Mouse (Mus musculus) WW6 (cell line): Measurements from ENCODE around the gene Trpv3.
"Not testable (repeated sequence)": the region's sequence is repeated elsewhere in the genome, so short reads cannot be mapped to it uniquely, and the experiment has no call there.

Experiments used
- DNase-seq: peaks from one replicate; pipeline ENCODE4 v3.0.0-alpha.2; 2013; ENCODE audit warnings: low read depth, low spot score

Gene Trpv3

DNA sequence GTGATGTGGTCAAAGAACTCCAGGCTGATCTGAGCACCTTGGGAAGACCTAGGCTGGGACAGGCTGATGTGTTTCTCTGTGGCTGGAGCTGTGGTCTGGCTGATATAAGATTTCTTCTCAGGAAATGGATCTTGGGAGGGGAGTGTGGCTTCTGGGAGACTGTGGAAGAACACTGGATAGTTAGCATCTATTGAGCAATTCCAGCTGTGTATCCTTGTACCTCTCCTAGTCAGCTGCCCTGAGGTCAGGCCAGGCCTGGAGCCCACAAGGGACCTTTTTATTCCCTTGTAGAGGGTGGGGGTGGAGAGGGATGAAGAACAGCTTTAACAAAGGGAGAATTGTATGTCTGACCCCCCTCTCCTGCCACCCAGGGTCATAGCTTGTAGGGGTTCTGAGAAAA, 17.2 kb downstream of the Trpv3 start:
- DNase-seq, result no peak

GRCm38 (mm10) chr11:73289621-73290020, 22.4 kb downstream of the Trpv3 start:
- DNase-seq, result no peak

GRCm38 (mm10) chr11:73303123-73303522, 35.9 kb downstream of the Trpv3 start:
- DNase-seq, result no peak

GRCm38 (mm10) chr11:73315961-73316360, 48.8 kb downstream of the Trpv3 start:
- DNase-seq, result no peak

GRCm38 (mm10) chr11:73318581-73318980, 51.4 kb downstream of the Trpv3 start:
- peak; percentile 40 for DNase-seq

GRCm38 (mm10) chr11:73321064-73321463, 53.9 kb downstream of the Trpv3 start:
- not testable (repeated sequence) for DNase-seq

GRCm38 (mm10) chr11:73323906-73324830, 57.0 kb downstream of the Trpv3 start:
- DNase-seq, result no peak

- DNase-seq, result no peak
Observed at GRCm38 (mm10) chr11:73326485-73326886, 59.3 kb downstream of the Trpv3 start.

DNA sequence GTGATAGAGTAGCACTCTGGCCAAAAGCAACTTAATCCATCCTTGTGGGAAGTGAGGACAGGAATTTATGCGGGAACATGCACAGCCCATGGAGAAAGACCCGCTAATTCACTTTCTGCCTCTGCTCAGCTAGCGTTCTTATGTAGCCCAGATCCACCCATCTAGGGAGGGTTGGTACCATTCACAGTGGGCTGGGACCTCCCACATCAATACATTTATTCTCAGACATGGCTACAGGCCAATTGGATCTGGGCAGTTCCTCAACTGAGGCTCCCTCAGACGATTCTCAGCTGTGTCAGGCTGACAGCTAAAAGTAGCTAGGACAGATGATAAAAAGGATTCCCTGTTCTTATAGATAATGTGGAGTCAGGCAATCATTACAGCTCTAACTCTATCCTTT, 60.2 kb downstream of the Trpv3 start:
- DNase-seq, result no peak

GRCm38 (mm10) chr11:73329442-73329841, 62.3 kb downstream of the Trpv3 start, which contains the start of the genes Aspa, Gm49340 and Spata22:
Gene Aspa (minus strand): TSS chr11:73329596.
Gene Gm49340 (plus strand): TSS chr11:73329741.
Gene Spata22 (plus strand): TSS chr11:73329741.
- peak; percentile 57 for DNase-seq

DNA sequence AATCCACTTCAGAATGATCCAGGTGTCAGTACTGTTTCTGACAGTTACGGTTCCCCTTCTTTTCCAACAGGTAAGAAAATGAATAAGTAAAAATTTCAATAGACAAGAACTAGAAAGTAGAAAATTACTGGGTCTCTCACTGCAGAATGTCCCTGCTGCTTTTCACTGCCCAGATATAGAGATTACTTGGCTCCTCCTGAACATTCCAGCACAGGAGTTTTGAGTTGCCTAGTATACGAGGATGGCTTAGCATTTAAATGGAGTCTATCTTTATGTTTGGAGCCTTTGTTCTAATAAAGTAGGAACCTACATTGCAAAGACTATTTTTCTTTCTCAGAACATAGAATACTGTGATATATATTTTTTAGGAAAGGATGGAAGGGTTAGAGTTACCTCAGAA, 66.2 kb downstream of the Trpv3 start:
- DNase-seq, result no peak

GRCm38 (mm10) chr11:73336919-73337318, 69.7 kb downstream of the Trpv3 start:
- no peak for DNase-seq
